Comparison of ENCODE assay signal across 14 mouse cellular contexts in the genomic region with DNA sequence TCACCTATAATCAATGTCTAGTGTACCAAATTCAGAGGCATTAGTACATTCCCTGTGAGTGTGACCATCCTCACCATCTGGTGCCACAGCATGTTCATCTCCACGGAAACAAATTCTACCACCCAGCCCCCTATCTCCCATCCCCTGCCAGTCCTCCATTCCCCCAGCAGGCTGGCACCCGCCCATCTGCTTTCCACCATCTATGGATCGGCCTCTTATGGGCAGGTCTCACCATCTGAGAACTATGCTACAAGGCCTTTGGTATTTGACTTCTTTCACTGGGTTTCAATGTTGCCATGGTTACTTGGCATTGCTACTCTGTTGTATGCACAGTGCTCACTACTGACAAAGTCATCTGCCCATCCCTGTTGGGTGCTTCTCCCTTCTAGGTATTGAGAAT.
A peak's percentile ranks its signal among the peaks of the same experiment; 100 is the strongest.
DNase-seq lines count a peak whose midpoint lies in the region; ATAC-seq and TF ChIP-seq lines count a peak whose summit lies in the region.
"Had no signal": no experiment of that assay in that cellular context is flagged by ENCODE, and none has a peak within 500 bp of the region (broad histone marks: within the 10 kb centered on the region; RNA-seq: fewer than 3 reads in every experiment).

No protein-coding gene starts in this region.

- H3K4me1 ChIP-seq in midbrain, embryonic 16.5 days (ENCODE audit: control insufficient read depth, insufficient read depth, low read length) = no peaks in the 10 kb centered on the region
- H3K4me1 ChIP-seq in midbrain, embryonic 15.5 days = no peaks in the 10 kb centered on the region
- H3K4me1 ChIP-seq in cerebellum, adult 2 months (ENCODE audit: control insufficient read depth, insufficient read depth, low read length) = peaks cover 26% of the 10 kb centered on the region
- H3K4me1 ChIP-seq in forebrain, postnatal 0 days (ENCODE audit: insufficient read depth) = peaks cover 17% of the 10 kb centered on the region

- H3K27ac ChIP-seq in midbrain, embryonic 16.5 days (ENCODE audit: low read length) = no peak overlapping the region
- H3K27ac ChIP-seq in midbrain, embryonic 15.5 days = no peak overlapping the region
- no peak overlapping the region for H3K27ac ChIP-seq in cerebellum, adult 2 months (ENCODE audit: insufficient read depth, low read length)
- H3K27ac ChIP-seq in forebrain, postnatal 0 days (ENCODE audit: low read depth, low read length) = no peak overlapping the region
- H3K27ac ChIP-seq: heart, embryonic 15.5 days; limb, embryonic 15.5 days had no signal

- no peaks in the 10 kb centered on the region for H3K9me3 ChIP-seq in midbrain, embryonic 16.5 days (replicated peaks; ENCODE audit: control insufficient read depth, low read length, poor library complexity, severe bottlenecking)
- H3K9me3 ChIP-seq in midbrain, embryonic 15.5 days = no peaks in the 10 kb centered on the region
- no peaks in the 10 kb centered on the region for H3K9me3 ChIP-seq in forebrain, postnatal 0 days (ENCODE audit: low read length)
- H3K9me3 ChIP-seq: heart, embryonic 15.5 days; limb, embryonic 15.5 days had no signal

- H3K4me3 ChIP-seq in midbrain, embryonic 16.5 days (ENCODE audit: low read depth, low read length) = no peak overlapping the region
- no peak overlapping the region for H3K4me3 ChIP-seq in midbrain, embryonic 15.5 days
- H3K4me3 ChIP-seq in cerebellum, adult 2 months (replicated peaks; ENCODE audit: insufficient read depth, low read depth, low read length) = no peak overlapping the region
- H3K4me3 ChIP-seq in forebrain, postnatal 0 days (ENCODE audit: low read depth, low read length) = no peak overlapping the region
- H3K4me3 ChIP-seq: heart, embryonic 15.5 days; limb, embryonic 15.5 days had no signal

- no peak overlapping the region for H3K4me2 ChIP-seq in midbrain, embryonic 16.5 days (ENCODE audit: low read length)
- H3K4me2 ChIP-seq in midbrain, embryonic 15.5 days = no peak overlapping the region
- H3K4me2 ChIP-seq in forebrain, postnatal 0 days (ENCODE audit: low read depth) = no peak overlapping the region
- H3K4me2 ChIP-seq: heart, embryonic 15.5 days; limb, embryonic 15.5 days had no signal

- DNase-seq in cerebellum, adult 2 months = peak; percentile 69 to 78
- DNase-seq in forebrain, postnatal 0 days = peak; percentile 53
- DNase-seq in layer of hippocampus, postnatal 36 days = peak; percentile 71 to 73
- DNase-seq in thymus, postnatal 10 days (ENCODE audit: low spot score in 2 of 2) = no peak
- DNase-seq in kidney, adult 8-10 months = no peak
- DNase-seq: adrenal gland, postnatal 36 days; gastrocnemius, postnatal 14 days; kidney, postnatal 25 days had no signal

- no peak overlapping the region for H3K9ac ChIP-seq in midbrain, embryonic 16.5 days (ENCODE audit: low read depth, low read length)
- no peak overlapping the region for H3K9ac ChIP-seq in midbrain, embryonic 15.5 days
- H3K9ac ChIP-seq in forebrain, postnatal 0 days = no peak overlapping the region
- H3K9ac ChIP-seq: heart, embryonic 15.5 days; limb, embryonic 15.5 days had no signal

- no peaks in the 10 kb centered on the region for H3K36me3 ChIP-seq in midbrain, embryonic 16.5 days (ENCODE audit: control insufficient read depth, insufficient read depth, low read length)
- H3K36me3 ChIP-seq in midbrain, embryonic 15.5 days (replicated peaks) = 0 out of 2 replicates have a peak, but pooled peaks cover 5% of the 10 kb centered on the region
- peaks cover 2% of the 10 kb centered on the region; the same call in 1 of the 2 replicates for H3K36me3 ChIP-seq in forebrain, postnatal 0 days (ENCODE audit: insufficient read depth)
- H3K36me3 ChIP-seq: heart, embryonic 15.5 days; limb, embryonic 15.5 days had no signal

- WGBS in midbrain, embryonic 16.5 days = 79% methylated on average over 3 of the region's 3 CpGs
- WGBS in midbrain, embryonic 15.5 days = 76% methylated on average over 3 of the region's 3 CpGs
- 14% methylated on average over 3 of the region's 3 CpGs for WGBS in cerebellum, adult 2 months
- 54% methylated on average over 3 of the region's 3 CpGs for WGBS in forebrain, postnatal 0 days

- no peaks in the 10 kb centered on the region for H3K27me3 ChIP-seq in midbrain, embryonic 16.5 days (ENCODE audit: control insufficient read depth, insufficient read depth, low read depth, low read length)
- H3K27me3 ChIP-seq in midbrain, embryonic 15.5 days (replicated peaks) = no peaks in the 10 kb centered on the region
- no peaks in the 10 kb centered on the region for H3K27me3 ChIP-seq in cerebellum, adult 2 months (ENCODE audit: control insufficient read depth, insufficient read depth, low read length)
- H3K27me3 ChIP-seq in forebrain, postnatal 0 days (ENCODE audit: insufficient read depth, low read length) = no peaks in the 10 kb centered on the region
- H3K27me3 ChIP-seq: heart, embryonic 15.5 days; limb, embryonic 15.5 days had no signal

- TF ChIP-seq CTCF in cerebellum, adult 2 months (IDR thresholded peaks at IDR 0.05; ENCODE audit: borderline replicate concordance, insufficient read depth, low read depth, low read length) = no peak
- TF ChIP-seq CTCF in forebrain, postnatal 0 days (IDR thresholded peaks at IDR 0.05; ENCODE audit: low read depth) = no peak

- TF ChIP-seq POLR2A in cerebellum, adult 2 months (IDR thresholded peaks at IDR 0.05; ENCODE audit: borderline replicate concordance, insufficient read depth, low read length) = no peak

- ATAC-seq in midbrain, embryonic 16.5 days = peak; percentile 32; the same call in 1 of the 2 replicates
- no peak for ATAC-seq in midbrain, embryonic 15.5 days (replicated peaks)
- ATAC-seq in forebrain, postnatal 0 days = peak; percentile 58
- no peak for ATAC-seq in erythroid progenitor cell, adult 5-6 weeks (replicated peaks; ENCODE audit: low FRiP score, poor library complexity, severe bottlenecking)
- ATAC-seq: lung, postnatal 0 days had no signal

Comparison
In these comparisons a context has a peak if more than half of its experiments do, and no peak if none do; other contexts are left out.
1. ATAC-seq: peak in midbrain, embryonic 16.5 days (single experiment) and forebrain, postnatal 0 days (single experiment); none in midbrain, embryonic 15.5 days (single experiment) and erythroid progenitor cell, adult 5-6 weeks (single experiment).
2. DNase-seq: peak in cerebellum, adult 2 months (2 of 2), forebrain, postnatal 0 days (single experiment) and layer of hippocampus, postnatal 36 days (2 of 2); none in thymus, postnatal 10 days (0 of 2) and kidney, adult 8-10 months (0 of 2).